Mouse (Mus musculus) granulocyte monocyte progenitor cell, adult 5-6 weeks (primary cell): ENCODE data around the gene Ttc39b. TPM values are rescaled to one million over a fixed set of nuclear protein-coding genes. Genes with fewer than 3 reads are reported as not detected.

Experiments
- ATAC-seq: replicated peaks from 2 replicates; pipeline ENCODE4 v1.8.0; 2016; ENCODE audit warnings: mild to moderate bottlenecking, moderate TSS enrichment, inconsistent platforms; ENCODE audit not compliant: poor library complexity, severe bottlenecking
- total RNA-seq, 2 experiments: library from RNA; stranded (forward) in 1 of 2; stranded (reverse) in 1 of 2; fragments of 200-712, 200-1000 nt in 1 of 2; fragments of >200 nt in 1 of 2; fragmentation: Nextera tagmentation in 1 of 2; gene quantifications; 2 replicates each; pipeline ENCODE4 v1.2.3; 2014 to 2017

The Ttc39b gene
- total RNA-seq, 2 experiments from 2014 or later = 0.19 to 0.26 TPM

DNA sequence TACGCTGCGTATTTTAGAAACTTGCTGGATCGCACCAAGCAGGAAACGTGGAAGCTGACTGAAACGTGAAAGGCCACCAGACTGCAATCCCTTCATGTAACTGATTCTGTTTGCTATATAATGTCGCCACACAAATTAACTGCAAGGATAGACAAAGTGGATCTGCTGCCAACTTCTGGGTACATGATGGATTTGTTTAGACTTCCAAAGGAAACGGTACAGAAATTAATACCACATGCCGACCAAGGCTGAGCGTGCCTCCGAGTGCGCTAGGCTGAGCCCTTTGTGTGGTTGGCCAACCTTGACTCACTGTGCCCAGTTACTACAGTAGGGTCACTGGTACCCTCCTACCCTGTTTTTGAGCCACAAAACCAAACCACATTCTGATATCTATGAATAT is 89.3 kb downstream of the Ttc39b start:
- ATAC-seq = 0 out of 2 replicates have a peak, but pooled peaks have one; percentile 13

DNA sequence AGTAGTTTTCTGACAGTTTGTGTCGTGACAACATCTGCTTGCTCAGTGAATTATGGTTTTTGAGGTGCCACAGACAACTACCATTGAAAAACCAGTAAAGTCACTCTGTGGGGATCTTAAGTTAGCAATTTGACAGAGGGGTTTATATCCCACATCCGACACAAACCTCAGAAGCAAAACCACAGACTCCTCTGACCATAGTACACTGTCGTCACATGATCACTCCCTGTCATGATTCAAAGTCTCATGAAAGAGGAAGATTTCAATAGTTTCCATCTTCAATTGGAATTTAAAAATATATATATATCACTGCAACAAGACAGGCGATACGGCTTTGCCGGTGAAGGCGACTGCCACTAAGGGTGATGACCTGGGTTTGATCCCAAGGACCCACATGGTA is 89.9 kb downstream of the Ttc39b start:
- peak; percentile 85 for ATAC-seq

DNA sequence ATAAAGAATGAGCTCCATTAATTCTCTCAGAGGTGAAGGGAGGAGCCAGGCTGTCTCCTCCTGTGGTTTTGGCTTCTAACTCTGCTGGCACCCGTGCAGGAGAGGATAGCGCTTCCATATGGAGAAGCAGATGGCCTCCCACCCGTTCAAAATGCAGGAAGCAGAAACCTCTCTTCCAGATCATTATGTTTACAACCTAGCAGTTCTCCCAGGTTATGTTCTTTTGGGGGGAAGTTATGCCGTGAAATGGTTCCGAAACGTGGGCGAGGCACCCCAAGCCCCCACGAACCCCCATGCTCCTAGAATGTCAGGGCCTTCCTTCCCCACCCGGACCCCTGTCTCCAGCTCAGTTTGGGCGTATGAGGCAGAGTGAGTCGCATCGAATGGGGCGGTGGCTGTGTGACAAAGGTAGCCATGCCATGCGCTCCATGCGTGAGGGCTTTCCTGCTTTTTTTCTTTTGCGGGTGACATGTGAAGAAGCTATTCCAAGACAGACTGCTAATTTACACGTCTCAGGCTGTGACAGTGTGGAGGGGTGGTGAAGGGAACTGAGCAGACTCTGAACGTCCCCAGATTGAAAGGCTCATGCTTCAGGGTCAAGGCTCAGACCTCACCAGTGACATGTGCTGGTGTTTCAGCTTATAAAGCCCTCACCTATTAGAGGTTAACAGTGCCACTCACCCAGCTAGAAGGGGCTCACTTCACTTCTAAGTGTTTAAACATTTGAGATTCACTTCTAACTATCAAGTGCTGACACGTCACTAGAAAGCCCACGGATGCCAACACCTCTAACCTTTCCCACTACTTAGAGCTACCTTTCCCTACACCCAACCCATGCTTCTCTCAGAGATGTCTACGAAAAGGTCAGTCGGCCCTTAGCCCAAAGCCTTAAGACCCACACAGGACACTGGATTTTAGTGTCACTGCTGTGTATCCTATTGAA is 90.6 kb downstream of the Ttc39b start:
- no peak for ATAC-seq

DNA sequence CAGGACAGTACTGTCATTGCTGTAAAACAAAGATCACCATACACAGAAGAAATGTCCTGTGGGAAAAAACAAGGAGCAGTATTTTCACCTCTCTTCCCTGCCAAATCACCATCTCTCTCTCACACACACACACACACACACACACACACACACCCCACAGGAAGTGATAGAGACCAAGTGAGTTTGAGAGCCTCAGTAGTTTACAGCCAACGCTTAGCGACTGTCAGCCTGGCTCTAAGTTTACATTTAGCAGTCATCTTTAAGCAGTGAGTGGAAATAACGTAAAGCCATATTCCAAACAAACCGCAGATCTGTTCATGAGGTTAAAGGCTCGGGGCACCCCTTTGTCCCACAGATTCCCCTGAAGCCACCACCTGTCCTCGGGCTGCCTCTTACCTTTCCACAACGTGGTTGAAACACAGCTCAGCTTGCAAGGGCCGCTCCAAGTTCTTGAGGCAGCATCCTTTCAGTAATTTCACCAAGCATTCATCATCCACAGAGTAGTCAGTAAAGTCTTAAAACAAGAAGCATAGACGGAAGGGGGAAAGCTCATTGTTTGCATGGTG is 91.7 kb downstream of the Ttc39b start:
- no peak for ATAC-seq

DNA sequence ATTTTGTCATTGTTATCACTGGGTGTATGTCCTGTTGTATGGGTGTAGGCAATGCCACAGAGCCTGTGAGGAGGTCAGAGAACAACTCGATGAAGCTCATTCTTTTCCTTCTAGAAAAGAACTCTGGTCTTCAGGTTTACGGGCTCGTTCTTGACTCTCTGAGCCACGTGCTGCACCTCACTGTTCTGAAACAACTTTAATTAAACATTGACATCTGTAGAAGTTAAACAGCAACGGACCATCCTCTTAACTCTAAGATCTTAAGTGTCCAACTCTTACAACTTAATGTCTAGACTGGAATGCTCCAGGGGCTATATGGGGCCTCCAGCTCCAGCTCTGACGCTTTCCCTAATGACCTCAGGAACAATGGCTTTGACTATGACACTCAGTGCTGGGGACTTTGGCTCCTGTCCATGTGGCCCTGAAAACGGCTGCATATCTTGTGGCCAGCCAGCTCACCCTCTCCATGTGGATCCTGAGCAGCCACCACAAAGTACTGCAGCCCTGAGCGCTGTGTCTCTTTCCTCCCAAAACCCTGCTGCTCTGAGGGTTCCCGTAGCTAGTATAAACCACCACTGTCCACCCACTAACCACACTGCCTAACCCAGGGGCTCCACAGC is 95.3 kb downstream of the Ttc39b start:
- ATAC-seq = no peak

DNA sequence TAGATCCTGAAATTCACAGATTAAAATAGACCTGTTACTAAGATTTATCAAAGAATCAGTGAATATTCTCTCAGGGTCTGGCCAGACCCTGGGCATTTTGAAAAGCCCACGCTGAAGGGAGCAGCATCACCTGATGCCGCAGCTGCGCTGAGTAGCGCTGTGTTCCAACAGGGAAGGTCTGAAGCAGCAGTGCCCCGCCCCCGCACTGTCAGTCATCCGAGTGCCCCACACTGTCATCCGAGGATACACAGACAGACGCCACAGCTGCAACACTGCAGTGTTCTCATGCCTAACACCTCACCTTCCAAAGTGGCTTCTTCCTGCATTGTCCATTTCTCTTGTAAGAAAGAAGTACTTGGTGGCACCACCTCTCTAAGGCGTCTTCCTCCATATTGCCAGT is 96.0 kb downstream of the Ttc39b start:
- no peak for ATAC-seq

DNA sequence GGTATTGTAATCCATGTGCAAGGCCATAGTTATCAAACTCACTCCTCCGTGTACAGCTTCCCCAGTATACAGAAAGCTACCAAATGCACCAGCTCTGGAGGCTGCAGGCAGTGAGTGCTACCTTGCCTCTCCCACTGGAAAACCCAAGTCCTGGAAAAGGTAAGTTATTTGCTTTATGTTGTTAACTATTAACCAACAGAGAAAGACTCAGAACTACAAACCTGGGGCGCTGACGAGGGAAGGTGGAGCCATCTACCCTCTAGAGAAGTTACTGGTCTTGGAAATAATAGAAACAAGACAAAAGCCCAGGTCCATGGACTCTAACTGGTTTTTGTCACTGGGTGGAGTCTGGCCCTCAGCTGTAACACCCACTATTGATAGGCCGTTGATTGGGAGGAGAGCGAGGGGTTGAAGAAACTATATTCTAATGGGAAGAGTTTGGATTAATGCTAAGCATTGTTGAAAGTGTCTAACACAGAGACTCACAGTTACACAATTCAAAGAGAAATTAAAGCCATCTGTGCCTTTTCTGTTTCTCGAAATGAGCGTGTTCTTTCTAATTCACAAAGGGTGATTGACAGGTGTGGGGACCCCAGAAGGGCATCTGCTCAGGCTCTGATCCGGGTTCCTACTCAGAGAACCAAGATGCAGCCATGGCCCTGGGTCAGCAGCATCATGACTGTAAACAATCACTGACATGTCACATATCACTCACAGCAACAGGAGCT is 98.3 kb downstream of the Ttc39b start:
- no peak for ATAC-seq

DNA sequence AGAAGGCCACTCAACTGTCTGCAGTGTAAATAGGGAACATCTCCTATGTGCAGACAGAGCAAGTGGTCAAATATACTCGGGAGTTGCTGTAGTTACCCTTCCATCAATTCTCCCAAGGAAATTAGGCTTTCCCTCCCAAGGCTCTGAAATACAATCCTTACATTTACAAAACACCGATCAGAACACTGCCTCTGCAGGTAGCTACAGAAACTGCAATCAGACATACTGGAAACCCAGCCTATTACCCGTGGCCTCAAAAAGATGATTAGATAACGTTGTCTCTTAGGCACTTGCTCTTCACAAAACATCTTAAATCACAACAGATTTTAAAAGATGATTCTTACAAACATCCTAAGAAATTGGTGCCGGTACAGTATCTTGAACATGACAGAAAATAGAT is 99.8 kb downstream of the Ttc39b start:
- peak; percentile 57 for ATAC-seq

DNA sequence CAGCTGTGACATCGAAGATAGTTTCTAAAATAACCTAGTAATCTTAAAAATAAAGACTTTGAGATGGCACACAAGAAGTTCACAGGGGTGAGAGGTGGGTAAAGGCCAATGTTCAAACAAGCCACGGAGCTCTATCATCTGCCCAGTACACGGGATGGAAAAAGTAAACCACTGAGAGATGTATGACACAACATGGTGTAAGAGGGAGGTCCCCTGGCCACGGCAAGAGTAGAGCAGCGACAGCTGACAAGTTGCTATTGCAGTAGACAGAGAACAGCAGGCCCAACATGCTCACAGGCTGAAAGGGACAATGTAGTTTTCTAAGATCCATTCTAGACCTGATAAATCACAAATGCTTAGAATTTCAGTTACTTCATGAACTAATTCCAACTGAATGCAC is 100.9 kb downstream of the Ttc39b start:
- no peak for ATAC-seq

DNA sequence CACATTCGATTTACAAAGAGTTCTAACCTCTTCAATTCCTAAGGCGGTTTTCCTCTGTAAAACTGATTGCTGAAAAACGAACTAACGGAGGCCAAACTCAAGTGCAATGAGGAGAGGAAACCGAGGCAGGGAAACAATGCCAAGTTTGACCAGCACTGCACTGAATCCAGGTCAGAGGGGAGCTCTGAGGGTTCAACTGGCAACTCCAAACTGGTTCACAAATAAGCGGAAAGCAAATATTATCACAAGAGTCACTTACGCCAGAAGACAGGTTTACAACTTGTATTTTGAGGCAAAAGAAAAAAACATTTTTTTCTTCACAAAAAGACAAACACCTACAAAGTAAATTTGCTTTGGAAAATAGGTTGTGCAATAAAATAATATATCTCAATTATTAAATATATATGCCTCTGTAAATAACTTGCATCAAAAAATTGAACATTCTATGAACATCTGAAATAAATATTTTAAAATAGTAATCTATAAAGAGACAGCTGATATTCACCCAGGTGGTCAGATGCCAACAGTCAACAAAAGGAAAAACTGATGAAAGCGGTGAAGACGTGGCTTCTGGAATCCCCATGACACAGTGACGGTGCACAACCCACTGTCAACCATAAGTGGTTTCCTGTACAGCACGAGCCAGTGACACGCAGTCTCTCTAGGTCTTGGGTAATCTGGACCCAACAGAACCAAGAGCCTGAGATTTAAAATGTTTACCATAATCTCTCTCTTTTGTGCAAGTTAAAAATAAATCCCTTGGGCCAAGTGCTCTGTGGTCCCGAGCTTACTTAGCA is 103.1 kb downstream of the Ttc39b start:
- ATAC-seq = no peak

DNA sequence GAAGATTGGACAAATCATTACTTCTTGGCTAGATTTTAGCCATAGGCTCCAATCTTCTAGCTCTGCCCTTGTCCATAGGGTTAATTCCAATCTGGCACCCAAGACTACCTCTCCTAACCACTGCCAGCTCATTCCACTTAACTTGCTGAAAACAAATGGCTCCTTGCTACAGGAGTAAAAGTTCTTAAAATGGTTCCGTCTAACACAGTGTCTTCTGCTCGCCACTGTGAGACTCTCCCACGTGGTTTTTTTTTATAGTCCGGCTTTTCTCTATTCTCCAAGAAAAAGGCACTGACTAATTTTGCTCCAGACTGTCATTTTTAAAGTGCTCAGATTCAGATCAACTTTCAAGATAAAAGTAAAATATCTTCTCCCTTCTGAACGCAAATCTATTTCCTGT is 104.8 kb downstream of the Ttc39b start:
- no peak for ATAC-seq

DNA sequence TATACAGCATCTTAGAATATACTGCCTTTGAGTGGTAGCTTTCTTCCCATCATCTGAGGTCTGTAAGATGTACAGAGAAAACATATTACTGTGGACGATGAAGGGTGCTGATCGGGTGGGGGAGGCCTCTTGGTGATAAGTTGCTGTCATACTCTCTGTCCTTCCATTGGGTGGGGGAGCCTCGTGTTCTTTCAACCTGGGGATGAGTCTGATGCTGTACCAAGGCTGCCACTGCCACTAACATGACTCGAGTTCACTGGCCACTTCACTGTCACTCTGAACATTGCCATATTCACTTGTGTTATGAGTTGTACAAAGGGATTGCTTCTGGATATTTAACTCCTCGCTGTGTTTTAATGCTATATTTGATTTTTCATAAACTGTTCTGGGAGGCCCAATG is 106.9 kb downstream of the Ttc39b start:
- ATAC-seq = no peak

DNA sequence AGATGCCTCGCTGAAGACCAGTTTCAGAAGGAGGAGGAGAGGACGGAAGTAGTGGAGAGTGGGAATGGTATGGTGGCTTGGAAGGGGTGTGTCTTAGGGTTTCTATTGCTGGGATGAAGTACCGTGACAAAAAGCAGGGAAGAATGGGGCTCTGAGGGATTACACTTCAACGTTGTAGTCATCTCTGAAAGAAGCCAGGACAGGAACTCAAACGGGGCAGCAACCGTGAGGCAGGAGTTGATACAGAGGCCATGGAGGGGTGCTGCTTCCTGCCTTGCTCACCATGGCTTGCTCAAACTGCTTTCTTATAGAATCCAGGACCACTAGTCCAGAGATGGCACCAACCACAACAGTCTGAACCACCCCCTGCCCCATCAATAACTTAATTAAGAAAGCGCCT is 107.7 kb downstream of the Ttc39b start:
- ATAC-seq = no peak

DNA sequence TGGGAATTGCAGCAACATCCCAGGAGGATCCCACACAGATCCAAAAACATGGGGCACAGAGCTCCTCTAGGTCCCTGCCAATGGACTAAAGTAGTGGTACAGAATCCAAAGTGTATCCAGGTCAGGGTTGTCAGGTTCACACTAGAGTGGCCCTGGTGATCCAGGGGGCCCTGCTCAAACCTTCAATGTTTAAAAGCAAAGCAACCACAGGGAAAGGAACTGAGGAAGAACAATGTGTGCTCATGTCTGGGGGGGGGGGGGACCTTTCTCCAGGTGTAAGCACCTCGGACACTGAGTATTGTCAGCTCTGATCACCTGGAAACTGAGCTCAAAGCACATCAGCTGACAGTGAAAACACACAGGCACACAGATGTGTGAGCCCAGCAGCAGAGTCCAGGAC is 108.3 kb downstream of the Ttc39b start:
- ATAC-seq = no peak

DNA sequence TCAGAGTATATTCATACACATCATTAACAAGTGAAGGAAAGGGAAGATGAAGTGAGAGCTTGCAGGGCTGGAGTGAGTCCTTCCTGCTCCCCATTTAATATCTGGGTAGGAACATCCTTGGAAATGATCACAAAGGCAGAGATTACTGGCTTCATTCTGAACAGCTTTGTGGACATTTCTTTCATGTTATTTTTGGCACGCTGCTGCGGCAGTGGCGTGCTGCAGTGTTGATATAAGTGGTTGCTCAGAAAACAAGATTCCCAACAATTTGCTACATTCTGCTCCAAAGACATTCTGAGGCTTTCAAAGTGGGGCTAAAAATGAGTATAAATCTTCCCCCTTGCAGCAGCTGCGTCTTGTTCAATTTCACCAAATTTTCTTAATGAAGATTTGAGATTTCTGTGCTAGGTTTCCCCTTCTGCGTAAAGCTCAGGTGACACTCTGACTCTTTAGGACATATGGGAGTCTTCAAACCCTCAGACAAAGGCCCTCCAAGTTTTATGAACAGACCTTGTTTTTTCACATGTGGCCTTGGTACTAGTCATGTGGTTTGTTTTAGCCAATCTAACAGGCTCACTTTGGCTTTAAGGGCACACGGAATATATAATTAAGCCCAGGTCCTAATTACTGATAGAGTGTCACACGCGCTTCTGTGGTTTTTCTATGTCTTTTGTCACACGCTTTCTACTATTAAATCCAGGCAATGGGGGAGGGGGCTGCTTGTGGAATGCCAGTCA is 109.1 kb downstream of the Ttc39b start:
- no peak for ATAC-seq

DNA sequence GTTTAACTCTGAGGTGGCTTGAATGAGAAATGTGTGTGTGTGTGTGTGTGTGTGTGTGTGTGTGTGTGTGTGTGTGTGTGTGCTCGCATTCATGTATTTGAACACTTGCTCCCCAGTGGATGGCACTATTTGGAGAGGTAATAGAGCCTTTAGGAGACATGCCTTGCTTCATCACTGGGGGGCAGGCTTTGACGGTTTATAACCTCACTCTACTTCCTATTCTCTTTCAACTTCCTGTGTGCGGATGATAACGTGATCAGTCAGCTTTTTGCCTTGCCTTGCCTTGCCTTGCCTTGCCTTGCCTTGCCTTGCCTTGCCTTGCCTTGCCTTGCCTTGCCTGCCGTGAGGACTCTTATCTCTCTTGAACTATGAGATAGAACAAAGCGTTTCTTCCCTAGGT is 110.3 kb downstream of the Ttc39b start:
- no peak; the same call in 1 of the 2 replicates for ATAC-seq

DNA sequence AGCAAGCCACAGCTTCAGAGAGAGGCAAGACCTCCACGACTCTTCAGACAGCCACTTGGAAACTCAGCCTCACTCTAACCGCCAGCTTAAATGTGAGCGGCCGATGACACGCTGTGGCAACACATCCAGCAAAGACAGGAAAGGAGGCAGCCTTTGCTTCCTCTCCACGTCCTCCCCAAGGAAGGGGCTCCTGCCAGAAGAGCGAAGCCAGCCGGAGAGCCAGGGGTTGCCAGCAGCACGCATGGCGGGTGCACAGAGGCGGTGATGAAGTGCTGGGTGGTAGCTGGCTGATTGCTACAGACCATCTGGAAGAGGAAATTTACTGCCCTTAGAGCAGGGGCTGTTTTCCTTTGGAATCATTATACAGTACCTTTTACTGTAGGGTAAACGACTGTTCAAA is 112.3 kb downstream of the Ttc39b start:
- ATAC-seq = peak; percentile 50

DNA sequence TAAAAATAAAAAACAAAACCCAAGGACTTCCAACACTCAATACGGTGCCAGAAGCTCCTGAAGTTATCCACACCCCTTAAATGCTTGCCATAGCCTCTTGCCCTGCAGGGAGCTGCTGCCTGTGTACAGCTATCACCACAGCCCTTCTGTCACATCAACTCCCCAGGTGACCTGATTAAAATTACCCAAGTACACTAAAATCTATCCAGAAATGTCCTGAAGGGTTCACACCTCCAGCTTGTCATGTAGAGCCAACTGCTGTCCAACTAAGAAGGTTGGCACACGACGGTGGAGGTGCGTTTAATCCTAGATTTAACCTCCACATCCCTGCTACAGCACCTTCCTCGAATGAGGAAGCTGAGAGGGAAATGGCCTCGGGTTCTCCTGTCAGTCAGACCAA is 113.6 kb downstream of the Ttc39b start:
- ATAC-seq = no peak

DNA sequence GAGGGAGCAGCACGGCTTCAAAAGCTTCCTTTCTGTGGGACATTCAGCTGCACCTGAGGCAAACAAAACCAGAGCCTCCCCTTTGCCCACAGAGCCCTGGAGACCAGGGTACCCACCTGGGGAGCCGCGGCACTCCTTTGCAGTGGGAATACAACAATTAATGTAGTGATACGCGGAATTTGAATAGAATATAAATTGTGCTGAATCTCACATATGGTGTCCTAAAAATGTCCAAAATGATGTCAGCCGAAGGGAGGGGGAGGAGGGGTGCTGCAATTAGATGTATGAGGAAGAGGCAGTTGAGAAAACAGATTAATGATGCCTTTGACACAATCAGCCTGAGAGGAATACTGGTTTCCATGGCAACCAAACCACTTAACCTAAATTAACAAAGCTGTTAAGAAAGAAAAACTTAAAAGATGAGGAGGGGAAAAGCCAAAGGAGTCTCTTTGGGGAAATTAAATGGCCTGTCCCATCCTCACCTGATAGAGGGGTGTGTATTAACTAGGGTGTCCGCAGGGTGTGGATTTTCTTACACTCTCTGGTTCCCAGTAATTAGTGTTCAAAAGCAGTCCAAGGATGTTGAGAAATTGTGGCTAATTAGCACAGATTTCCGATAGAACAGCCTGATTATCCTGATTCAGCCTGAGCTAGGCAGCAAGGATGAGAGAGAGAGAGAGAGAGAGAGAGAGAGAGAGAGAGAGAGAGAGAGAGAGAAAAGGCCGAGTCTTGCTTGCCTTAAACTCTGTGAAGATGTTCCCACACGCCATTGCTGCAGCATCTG is 117.1 kb downstream of the Ttc39b start:
- no peak for ATAC-seq
